Mouse (Mus musculus) B cell, adult 67 days (primary cell): ENCODE results near the gene Fxyd7. TPM values are rescaled to one million over a fixed set of nuclear protein-coding genes. Genes with fewer than 3 reads are reported as not detected.

Experiments
- total RNA-seq, 2 experiments: library from RNA; stranded (reverse); gene quantifications; 4 replicates each; pipeline ENCODE4 v1.2.4; 2023

Gene Fxyd7
- total RNA-seq = not detected

DNA sequence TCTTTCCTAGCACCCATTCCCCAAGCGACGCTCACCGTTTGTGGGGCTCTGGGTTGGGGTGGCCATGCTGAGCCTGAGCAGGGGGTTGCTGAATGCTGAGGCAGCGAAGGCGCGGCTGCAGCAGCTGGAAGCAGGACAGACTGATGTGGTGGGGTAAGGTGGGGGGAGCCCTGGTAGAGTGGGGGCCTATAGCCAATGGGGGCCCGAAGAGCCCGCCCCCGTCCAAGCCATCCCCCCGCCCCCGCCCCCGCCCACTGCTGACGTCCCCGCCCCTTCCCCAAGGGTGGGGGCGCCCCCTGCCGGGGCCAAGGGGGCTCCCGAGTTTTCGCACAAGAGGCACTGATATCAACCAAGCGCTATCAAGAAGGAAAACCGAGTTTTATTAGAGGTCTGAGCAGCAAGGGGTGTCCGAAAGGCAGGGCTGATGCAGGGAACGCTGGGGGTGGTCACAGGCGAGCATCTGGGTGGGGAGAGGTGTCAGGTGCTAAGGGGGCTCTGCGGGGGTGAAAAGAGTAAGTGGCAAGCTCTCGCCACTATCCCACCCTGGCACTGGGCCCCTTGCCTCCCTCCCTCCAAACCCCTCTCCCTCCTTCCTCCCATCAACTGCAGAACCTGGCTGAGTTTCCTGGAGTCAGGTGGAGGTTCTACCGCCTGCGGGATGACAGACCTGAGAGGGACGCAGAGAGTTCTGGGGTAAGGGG, at the start of gene Fxyd7:
Gene Fxyd7 (minus strand): TSS at position 147 of the 701 bp plus-strand sequence.

GRCm38 (mm10) chr7:31076492-31076891, 25.2 kb upstream of the Fxyd7 start, which contains the start of gene Fxyd3:
TSS of gene Fxyd3 (minus strand) at chr7:31076704.

GRCm38 (mm10) chr7:31059108-31059507, 7.8 kb upstream of the Fxyd7 start, which contains the start of gene Lgi4:
TSS of gene Lgi4 (plus strand) at chr7:31059342.

GRCm38 (mm10) chr7:31057071-31057470, 5.8 kb upstream of the Fxyd7 start, which contains the start of gene Fxyd1:
TSS of gene Fxyd1 (minus strand) at chr7:31057199.

DNA sequence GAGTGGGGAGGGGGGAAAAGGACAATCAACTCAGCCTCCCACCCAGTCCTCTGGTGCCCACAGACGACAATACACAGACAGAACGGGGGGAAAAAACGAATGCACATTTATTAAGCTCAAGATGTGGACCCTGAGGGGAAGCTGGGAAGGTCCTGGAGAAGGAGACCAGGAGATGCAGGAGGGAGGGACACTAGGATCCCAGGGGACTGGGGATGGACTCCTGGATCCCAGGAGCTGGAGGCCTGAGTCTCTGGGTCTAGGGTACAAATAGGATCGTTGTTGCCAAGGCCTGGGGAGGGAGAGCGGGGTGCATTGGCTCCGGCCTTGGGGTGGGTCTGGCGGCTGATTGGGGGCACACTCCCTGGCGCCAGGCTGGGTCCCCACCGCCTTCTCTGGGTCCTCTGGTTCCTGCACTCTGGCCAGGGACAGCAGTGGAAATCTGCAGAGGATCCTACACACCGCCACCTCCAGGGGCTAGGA, 8.8 kb downstream of the Fxyd7 start, which contains the start of gene Fxyd5:
Gene Fxyd5 (minus strand): TSS at position 51 of the 480 bp plus-strand sequence.

Other genes with a start within 250 kb of the Fxyd7 start
- 10 to 100 TPM; 15.2 to 19.0 TPM for gene Ffar2, start 227.7 kb downstream of the Fxyd7 start, total RNA-seq
- 1 to 10 TPM; 2.2 to 3.7 TPM for gene Ffar3, start 195.3 kb downstream of the Fxyd7 start, total RNA-seq
- 10 to 100 TPM; 34.4 to 43.8 TPM for gene Ffar1, start 189.9 kb downstream of the Fxyd7 start, total RNA-seq
- 1,000 to 10,000 TPM; 1,236 to 1,328 TPM for gene Cd22, start 171.1 kb downstream of the Fxyd7 start, total RNA-seq
- gene Mag, start 136.6 kb downstream of the Fxyd7 start, total RNA-seq = not detected
- gene Hamp2, start 126.8 kb downstream of the Fxyd7 start, total RNA-seq = not detected
- gene Hamp, start 107.4 kb downstream of the Fxyd7 start, total RNA-seq = not detected
- 100 to 1,000 TPM; 145 to 165 TPM for gene Usf2, start 94.7 kb downstream of the Fxyd7 start, total RNA-seq
- 1 to 10 TPM; 1.1 to 1.2 TPM for gene Lsr, start 78.0 kb downstream of the Fxyd7 start, total RNA-seq
- gene Fam187b, start 77.7 kb downstream of the Fxyd7 start, total RNA-seq = not detected
- 100 to 1,000 TPM; 134 to 151 TPM for gene Fxyd5, start 9.0 kb downstream of the Fxyd7 start, total RNA-seq
- gene Fxyd1, start 5.7 kb upstream of the Fxyd7 start, total RNA-seq = not detected
- gene Lgi4, start 7.9 kb upstream of the Fxyd7 start, total RNA-seq = not detected
- not detected for gene Fxyd3, start 25.2 kb upstream of the Fxyd7 start, total RNA-seq
- gene Hpn, start 63.8 kb upstream of the Fxyd7 start, total RNA-seq = not detected
- gene Scn1b, start 75.5 kb upstream of the Fxyd7 start, total RNA-seq = under 1 TPM; 0.35 to 0.92 TPM
- gene Gramd1a, start 104.4 kb upstream of the Fxyd7 start, total RNA-seq = 100 to 1,000 TPM; 247 to 277 TPM
- gene Scgb2b2, start 239.0 kb upstream of the Fxyd7 start, total RNA-seq = not detected
- not detected for gene Scgb1b2, start 240.4 kb upstream of the Fxyd7 start, total RNA-seq